Mouse (Mus musculus): ENCODE data around the gene Lrfn3.

- no peak for TF ChIP-seq POLR2A (IDR thresholded peaks at IDR 0.05; ENCODE audit: extremely low read depth, insufficient read depth, low read length)
- no peak for TF ChIP-seq CTCF (IDR thresholded peaks at IDR 0.05; ENCODE audit: extremely low read depth, insufficient read depth, low read length)
Measured at GRCm38 (mm10) chr7:30335688-30336087, 26.9 kb downstream of the Lrfn3 start.
